Mouse (Mus musculus): ENCODE results near the gene Ddx18. TPM values are rescaled to one million over a fixed set of nuclear protein-coding genes. Genes with fewer than 3 reads are reported as not detected.

The Ddx18 gene
- total RNA-seq, 2 experiments from 2014 or later, result 22.1 to 23.3 TPM

- intact Hi-C loops (cut with DNase I), result no loop called here
Observed at GRCm38 (mm10) chr1:121531439-121531838, 36.4 kb downstream of the Ddx18 start.

GRCm38 (mm10) chr1:121529286-121529685 is 38.5 kb downstream of the Ddx18 start:
- intact Hi-C loops (cut with DNase I), result no loop called here

More at GRCm38 (mm10) chr1:121531439-121531838, 36.4 kb downstream of the Ddx18 start:
- no peak for DNase-seq (ENCODE audit: extremely low spot score in 1 of 2, low spot score in 2 of 2)

GRCm38 (mm10) chr1:121528399-121528720 is 39.4 kb downstream of the Ddx18 start, which contains the start of gene Htr5b:
Gene Htr5b (minus strand): TSS chr1:121528465.
- peak in 1 of 2 experiments; percentile 39 for DNase-seq (ENCODE audit: extremely low spot score in 1 of 2, low spot score in 2 of 2)
- intact Hi-C loops (cut with DNase I), result no loop called here

More at GRCm38 (mm10) chr1:121529286-121529685, 38.5 kb downstream of the Ddx18 start:
- DNase-seq (ENCODE audit: extremely low spot score in 1 of 2, low spot score in 2 of 2), result no peak

GRCm38 (mm10) chr1:121527600-121528398 is 40.0 kb downstream of the Ddx18 start:
- DNase-seq (ENCODE audit: extremely low spot score in 1 of 2, low spot score in 2 of 2), result peak in 1 of 2 experiments; percentile 26
- intact Hi-C loops (cut with DNase I), result no loop called here

- DNase-seq (ENCODE audit: extremely low spot score in 1 of 2, low spot score in 2 of 2), result no peak
- intact Hi-C loops (cut with DNase I), result no loop called here
Observed at GRCm38 (mm10) chr1:121527061-121527460, 40.7 kb downstream of the Ddx18 start.

- intact Hi-C loops (cut with DNase I), result no loop called here
Observed at GRCm38 (mm10) chr1:121518609-121519008, 49.2 kb downstream of the Ddx18 start.

GRCm38 (mm10) chr1:121511966-121512365 is 55.8 kb downstream of the Ddx18 start:
- intact Hi-C loops (cut with DNase I), result no loop called here
- no peak for DNase-seq (ENCODE audit: extremely low spot score in 1 of 2, low spot score in 2 of 2)

More at GRCm38 (mm10) chr1:121518609-121519008, 49.2 kb downstream of the Ddx18 start:
- DNase-seq (ENCODE audit: extremely low spot score in 1 of 2, low spot score in 2 of 2), result no peak

GRCm38 (mm10) chr1:121511186-121511585 is 56.6 kb downstream of the Ddx18 start:
- intact Hi-C loops (cut with DNase I), result no loop called here
- DNase-seq (ENCODE audit: extremely low spot score in 1 of 2, low spot score in 2 of 2), result no peak

GRCm38 (mm10) chr1:121510420-121511140 is 57.2 kb downstream of the Ddx18 start:
- no peak for DNase-seq (ENCODE audit: extremely low spot score in 1 of 2, low spot score in 2 of 2)
- intact Hi-C loops (cut with DNase I), result no loop called here

GRCm38 (mm10) chr1:121508729-121509128 is 59.1 kb downstream of the Ddx18 start:
- intact Hi-C loops (cut with DNase I), result no loop called here
- no peak for DNase-seq (ENCODE audit: extremely low spot score in 1 of 2, low spot score in 2 of 2)

Other genes starting within 250 kb of the Ddx18 start
- gene Insig2, start 235.4 kb downstream of the Ddx18 start, total RNA-seq (2021), result 10 to 100 TPM; 41.6 to 43.7 TPM
- 10 to 100 TPM; 22.8 to 23.1 TPM for gene Ccdc93, start 136.9 kb downstream of the Ddx18 start, total RNA-seq (2021)
- 1 to 10 TPM; 2.5 to 3.4 TPM for gene Htr5b, start 39.5 kb downstream of the Ddx18 start, total RNA-seq (2021)